Mouse (Mus musculus): ENCODE results near the gene Gm49380. TPM values are rescaled to one million over a fixed set of nuclear protein-coding genes. Genes with fewer than 3 reads are reported as not detected.

Gm49380 gene
- polyA plus RNA-seq, 1 experiment from 2014 or later, result not detected

- Histone ChIP-seq H3K9ac (ENCODE audit: low read length) (no peak overlapping the region), H3K36me3 (ENCODE audit: control insufficient read depth, insufficient read depth, low read length) (no peaks in the 10 kb centered on the region), H3K27me3 (ENCODE audit: control insufficient read depth, insufficient read depth, low read length) (no peaks in the 10 kb centered on the region), H3K4me1 (replicated peaks; ENCODE audit: control insufficient read depth, insufficient read depth) (no peaks in the 10 kb centered on the region), H3K4me3 (ENCODE audit: low read depth, low read length) (no peak overlapping the region), H3K27ac (replicated peaks) (no peak overlapping the region), H3K9me3 (ENCODE audit: control insufficient read depth, low read length) (no peaks in the 10 kb centered on the region), H3K4me2 (replicated peaks; ENCODE audit: low read depth) (no peak overlapping the region)
- DNase-seq (ENCODE audit: low spot score) (no peak), ATAC-seq (ENCODE audit: low FRiP score, low TSS enrichment) (no peak)
- peak; percentile 38 for TF ChIP-seq CTCF (IDR thresholded peaks at IDR 0.05; ENCODE audit: low read depth)
- no peak for TF ChIP-seq EP300 (optimal IDR thresholded peaks at IDR 0.05)
- 32% methylated on average over 1 of the region's 1 CpGs for WGBS
Measured at GRCm38 (mm10) chr9:44065177-44065576, 48.1 kb downstream of the Gm49380 start.

GRCm38 (mm10) chr9:44058606-44059005 is 54.7 kb downstream of the Gm49380 start:
- no peak for ATAC-seq (ENCODE audit: low FRiP score, low TSS enrichment)
- 72% methylated on average over 6 of the region's 6 CpGs for WGBS

GRCm38 (mm10) chr9:44053936-44054335 is 59.4 kb downstream of the Gm49380 start:
- H3K4me1 ChIP-seq (replicated peaks; ENCODE audit: control insufficient read depth, insufficient read depth), result no peaks in the 10 kb centered on the region
- DNase-seq (ENCODE audit: low spot score), result no peak
- H3K9me3 ChIP-seq (ENCODE audit: control insufficient read depth, low read length), result no peaks in the 10 kb centered on the region
- H3K36me3 ChIP-seq (ENCODE audit: control insufficient read depth, insufficient read depth, low read length), result no peaks in the 10 kb centered on the region
- H3K27me3 ChIP-seq (ENCODE audit: control insufficient read depth, insufficient read depth, low read length), result no peaks in the 10 kb centered on the region
- WGBS, result 36% methylated on average over 1 of the region's 1 CpGs
- ATAC-seq (ENCODE audit: low FRiP score, low TSS enrichment), result no peak
- H3K4me3 ChIP-seq (ENCODE audit: low read depth, low read length), result no peak overlapping the region
- TF ChIP-seq EP300 (optimal IDR thresholded peaks at IDR 0.05) (no peak), CTCF (IDR thresholded peaks at IDR 0.05; ENCODE audit: low read depth) (no peak)
- no peak overlapping the region for H3K9ac ChIP-seq (ENCODE audit: low read length)
- H3K4me2 ChIP-seq (replicated peaks; ENCODE audit: low read depth), result no peak overlapping the region
- H3K27ac ChIP-seq (replicated peaks), result no peak overlapping the region

More at GRCm38 (mm10) chr9:44058606-44059005, 54.7 kb downstream of the Gm49380 start:
- TF ChIP-seq EP300 (optimal IDR thresholded peaks at IDR 0.05) (no peak), CTCF (IDR thresholded peaks at IDR 0.05; ENCODE audit: low read depth) (no peak)
- H3K4me2 ChIP-seq (replicated peaks; ENCODE audit: low read depth), result no peak overlapping the region
- no peak overlapping the region for H3K4me3 ChIP-seq (ENCODE audit: low read depth, low read length)
- no peak for DNase-seq (ENCODE audit: low spot score)
- H3K27ac ChIP-seq (replicated peaks), result no peak overlapping the region
- H3K4me1 ChIP-seq (replicated peaks; ENCODE audit: control insufficient read depth, insufficient read depth), result no peaks in the 10 kb centered on the region
- no peaks in the 10 kb centered on the region for H3K27me3 ChIP-seq (ENCODE audit: control insufficient read depth, insufficient read depth, low read length)
- no peak overlapping the region for H3K9ac ChIP-seq (ENCODE audit: low read length)
- H3K9me3 ChIP-seq (ENCODE audit: control insufficient read depth, low read length), result no peaks in the 10 kb centered on the region
- no peaks in the 10 kb centered on the region for H3K36me3 ChIP-seq (ENCODE audit: control insufficient read depth, insufficient read depth, low read length)

- ATAC-seq (ENCODE audit: low FRiP score, low TSS enrichment) (no peak), DNase-seq (ENCODE audit: low spot score) (no peak)
- WGBS, result 60% methylated on average over 3 of the region's 3 CpGs
- H3K4me3 ChIP-seq (ENCODE audit: low read depth, low read length), result no peak overlapping the region
- no peaks in the 10 kb centered on the region for H3K36me3 ChIP-seq (ENCODE audit: control insufficient read depth, insufficient read depth, low read length)
- H3K27me3 ChIP-seq (ENCODE audit: control insufficient read depth, insufficient read depth, low read length), result no peaks in the 10 kb centered on the region
- H3K4me2 ChIP-seq (replicated peaks; ENCODE audit: low read depth), result no peak overlapping the region
- no peaks in the 10 kb centered on the region for H3K4me1 ChIP-seq (replicated peaks; ENCODE audit: control insufficient read depth, insufficient read depth)
- no peaks in the 10 kb centered on the region for H3K9me3 ChIP-seq (ENCODE audit: control insufficient read depth, low read length)
- H3K9ac ChIP-seq (ENCODE audit: low read length), result no peak overlapping the region
- TF ChIP-seq EP300 (optimal IDR thresholded peaks at IDR 0.05) (no peak), CTCF (IDR thresholded peaks at IDR 0.05; ENCODE audit: low read depth) (peak; percentile 38)
- H3K27ac ChIP-seq (replicated peaks), result no peak overlapping the region
Measured at GRCm38 (mm10) chr9:44052855-44053254, 60.4 kb downstream of the Gm49380 start.

GRCm38 (mm10) chr9:44049381-44050165 is 63.7 kb downstream of the Gm49380 start:
- H3K9me3 ChIP-seq (ENCODE audit: control insufficient read depth, low read length), result no peaks in the 10 kb centered on the region
- no peaks in the 10 kb centered on the region for H3K4me1 ChIP-seq (replicated peaks; ENCODE audit: control insufficient read depth, insufficient read depth)
- no peak overlapping the region for H3K4me2 ChIP-seq (replicated peaks; ENCODE audit: low read depth)
- H3K27me3 ChIP-seq (ENCODE audit: control insufficient read depth, insufficient read depth, low read length), result no peaks in the 10 kb centered on the region
- TF ChIP-seq CTCF (IDR thresholded peaks at IDR 0.05; ENCODE audit: low read depth) (no peak), EP300 (optimal IDR thresholded peaks at IDR 0.05) (no peak)
- ATAC-seq (ENCODE audit: low FRiP score, low TSS enrichment) (no peak), DNase-seq (ENCODE audit: low spot score) (no peak)
- H3K27ac ChIP-seq (replicated peaks), result no peak overlapping the region
- WGBS, result 73% methylated on average over 8 of the region's 8 CpGs
- no peak overlapping the region for H3K4me3 ChIP-seq (ENCODE audit: low read depth, low read length)
- H3K36me3 ChIP-seq (ENCODE audit: control insufficient read depth, insufficient read depth, low read length), result no peaks in the 10 kb centered on the region
- no peak overlapping the region for H3K9ac ChIP-seq (ENCODE audit: low read length)
